ENCODE assay signal across 11 mouse cellular contexts in the genomic region with DNA sequence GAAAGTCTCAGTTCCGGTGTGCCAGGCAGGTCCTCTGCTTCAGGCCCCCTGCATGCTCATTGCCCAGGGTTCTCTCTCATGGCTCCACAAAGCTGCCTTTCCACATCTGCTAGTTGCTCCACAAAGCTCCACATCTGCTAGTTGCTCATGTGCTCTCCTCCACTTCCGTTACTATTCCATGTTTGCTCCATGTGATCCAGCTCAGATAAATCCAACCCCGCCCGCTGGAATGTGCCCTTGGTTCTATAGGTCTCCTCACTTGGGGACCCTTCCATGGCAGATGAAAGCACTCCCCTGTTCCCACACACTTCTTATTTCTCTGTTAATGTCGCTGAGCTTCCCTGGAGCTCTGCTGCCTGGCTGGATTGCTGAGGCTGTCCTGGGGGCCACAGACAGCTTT. TPM values are rescaled to one million over a fixed set of nuclear protein-coding genes. Genes with fewer than 3 reads are reported as not detected.
DNase-seq lines count a peak whose midpoint lies in the region; ATAC-seq and TF ChIP-seq lines count a peak whose summit lies in the region.
"Had no signal": no experiment of that assay in that cellular context is flagged by ENCODE, and none has a peak within 500 bp of the region (broad histone marks: within the 10 kb centered on the region; RNA-seq: fewer than 3 reads in every experiment).

No protein-coding gene starts in this region.

- ATAC-seq in forebrain, embryonic 11.5 days (replicated peaks; ENCODE audit: low FRiP score) = no peak
- ATAC-seq in hindbrain, embryonic 12.5 days (ENCODE audit: low FRiP score) = no peak
- no peak for ATAC-seq in midbrain, embryonic 16.5 days
- ATAC-seq: liver, embryonic 12.5 days had no signal

- H3K9ac ChIP-seq in forebrain, embryonic 11.5 days (ENCODE audit: low read length) = no peak overlapping the region
- H3K9ac ChIP-seq in hindbrain, embryonic 12.5 days = no peak overlapping the region
- no peak overlapping the region; the same call in 1 of the 2 replicates for H3K9ac ChIP-seq in midbrain, embryonic 16.5 days (ENCODE audit: low read depth, low read length)
- H3K9ac ChIP-seq: liver, embryonic 12.5 days had no signal

- H3K4me3 ChIP-seq in left cerebral cortex, adult 2 months = no peak overlapping the region
- no peak overlapping the region for H3K4me3 ChIP-seq in forebrain, embryonic 11.5 days (ENCODE audit: low read depth, low read length)
- H3K4me3 ChIP-seq in hindbrain, embryonic 12.5 days = no peak overlapping the region
- H3K4me3 ChIP-seq in midbrain, embryonic 16.5 days (ENCODE audit: low read depth, low read length) = no peak overlapping the region
- H3K4me3 ChIP-seq: erythroblast, embryonic 14.5 days; liver, embryonic 12.5 days had no signal

- DNase-seq in left cerebral cortex, adult 2 months (ENCODE audit: extremely low spot score in 1 of 2, low spot score in 2 of 2) = no peak
- DNase-seq in left cerebral cortex, adult 8-10 months (ENCODE audit: low spot score in 2 of 2) = no peak
- no peak for DNase-seq in forebrain, embryonic 11.5 days (ENCODE audit: low spot score)
- DNase-seq in adrenal gland, postnatal 10 days = no peak
- no peak for DNase-seq in left cerebral cortex, adult 18-20 months (ENCODE audit: low spot score in 2 of 2)
- no peak for DNase-seq in retina, embryonic 14.5 days (ENCODE audit: low spot score)
- DNase-seq: lung, postnatal 14 days had no signal

- H3K9me3 ChIP-seq in forebrain, embryonic 11.5 days (ENCODE audit: control insufficient read depth, low read length) = no peaks in the 10 kb centered on the region
- no peaks in the 10 kb centered on the region for H3K9me3 ChIP-seq in hindbrain, embryonic 12.5 days (replicated peaks)
- no peaks in the 10 kb centered on the region for H3K9me3 ChIP-seq in midbrain, embryonic 16.5 days (replicated peaks; ENCODE audit: control insufficient read depth, low read length, poor library complexity, severe bottlenecking)
- H3K9me3 ChIP-seq: liver, embryonic 12.5 days had no signal

- WGBS in forebrain, embryonic 11.5 days = 73% methylated on average over 5 of the region's 5 CpGs
- 62% methylated on average over 5 of the region's 5 CpGs for WGBS in hindbrain, embryonic 12.5 days
- WGBS in midbrain, embryonic 16.5 days = 51% methylated on average over 5 of the region's 5 CpGs

- no peak for TF ChIP-seq CTCF in left cerebral cortex, adult 2 months (IDR thresholded peaks at IDR 0.05)

- intact Hi-C loops in left cerebral cortex, adult 2 months (cut with DNase I) = loop anchor here (5.0 kb wide), 1 partner anchor 36 kb away; no protein-coding TSS in a partner anchor

- no peaks in the 10 kb centered on the region for H3K27me3 ChIP-seq in forebrain, embryonic 11.5 days (ENCODE audit: control insufficient read depth, insufficient read depth, low read length)
- no peaks in the 10 kb centered on the region for H3K27me3 ChIP-seq in hindbrain, embryonic 12.5 days
- no peaks in the 10 kb centered on the region for H3K27me3 ChIP-seq in midbrain, embryonic 16.5 days (ENCODE audit: control insufficient read depth, insufficient read depth, low read depth, low read length)
- H3K27me3 ChIP-seq: liver, embryonic 12.5 days had no signal

- no peaks in the 10 kb centered on the region for H3K36me3 ChIP-seq in forebrain, embryonic 11.5 days (ENCODE audit: control insufficient read depth, insufficient read depth, low read length)
- peaks cover 5% of the 10 kb centered on the region; the same call in 1 of the 2 replicates for H3K36me3 ChIP-seq in hindbrain, embryonic 12.5 days
- 0 out of 2 replicates have a peak, but pooled peaks cover 3% of the 10 kb centered on the region for H3K36me3 ChIP-seq in midbrain, embryonic 16.5 days (ENCODE audit: control insufficient read depth, insufficient read depth, low read length)
- H3K36me3 ChIP-seq: liver, embryonic 12.5 days had no signal

- no peak overlapping the region for H3K4me2 ChIP-seq in forebrain, embryonic 11.5 days (ENCODE audit: low read depth, low read length, severe bottlenecking)
- no peak overlapping the region for H3K4me2 ChIP-seq in hindbrain, embryonic 12.5 days (replicated peaks)
- no peak overlapping the region for H3K4me2 ChIP-seq in midbrain, embryonic 16.5 days (ENCODE audit: low read length)
- H3K4me2 ChIP-seq: liver, embryonic 12.5 days had no signal

- peak overlapping the region; percentile 83 for H3K27ac ChIP-seq in left cerebral cortex, adult 2 months
- H3K27ac ChIP-seq in forebrain, embryonic 11.5 days (ENCODE audit: low read depth, low read length) = peak overlapping the region; percentile 71; the same call in 1 of the 2 replicates
- H3K27ac ChIP-seq in hindbrain, embryonic 12.5 days = peak overlapping the region; percentile 84
- H3K27ac ChIP-seq in midbrain, embryonic 16.5 days (ENCODE audit: low read length) = peak overlapping the region; percentile 92
- H3K27ac ChIP-seq: liver, embryonic 12.5 days had no signal

- H3K4me1 ChIP-seq in forebrain, embryonic 11.5 days (replicated peaks; ENCODE audit: control insufficient read depth, insufficient read depth, low read length) = 0 out of 2 replicates have a peak, but pooled peaks cover 2% of the 10 kb centered on the region
- peaks cover 44% of the 10 kb centered on the region for H3K4me1 ChIP-seq in hindbrain, embryonic 12.5 days
- H3K4me1 ChIP-seq in midbrain, embryonic 16.5 days (ENCODE audit: control insufficient read depth, insufficient read depth, low read length) = peaks cover 72% of the 10 kb centered on the region
- H3K4me1 ChIP-seq: liver, embryonic 12.5 days had no signal

RNA-seq across cellular contexts. Expression of a gene that starts 26.4 kb away (rescaled TPM):
- 100 to 1,000 TPM; 605 to 615 TPM for total RNA-seq in left cerebral cortex, adult 2 months (2021)
- 100 to 1,000 TPM; 634 to 689 (median 664) TPM for total RNA-seq in left cerebral cortex, adult 8-10 months (2022)
- polyA plus RNA-seq in forebrain, embryonic 11.5 days (2014; fragmentation: Nextera tagmentation; extraction: Ambion mirVana) = 24.9 and 27.1 TPM in 2 replicates
- polyA plus RNA-seq in hindbrain, embryonic 12.5 days (2016; fragmentation: Nextera tagmentation; extraction: Ambion mirVana) = 190 and 217 TPM in 2 replicates
- polyA plus RNA-seq in midbrain, embryonic 16.5 days (2015; fragmentation: Nextera tagmentation; extraction: Ambion mirVana) = 730 and 757 TPM in 2 replicates
- 10 to 100 TPM; 28.7 to 37.4 TPM for total RNA-seq in adrenal gland, postnatal 10 days (2021)
- 100 to 1,000 TPM; 645 to 708 TPM for total RNA-seq in left cerebral cortex, adult 18-20 months (2021)
- polyA plus RNA-seq: erythroblast, embryonic 14.5 days had no signal

Comparison
In these comparisons a context has a peak if more than half of its experiments do, and no peak if none do; other contexts are left out.
1. RNA of a gene that starts 26.4 kb away (total RNA-seq): 645 to 708 TPM in left cerebral cortex, adult 18-20 months, 634 to 689 TPM in left cerebral cortex, adult 8-10 months and 605 to 615 TPM in left cerebral cortex, adult 2 months; 28.7 to 37.4 TPM in adrenal gland, postnatal 10 days; every median in the first group is over 10 times any median in the second.
2. Peak in every context shown above with its lines, with median percentiles within 50 percentile points of each other: H3K27ac ChIP-seq.